Mouse (Mus musculus) inflammation-experienced regulatory T-cells, adult 16 weeks (primary cell): Measurements from ENCODE around the gene Rpgrip1l. TPM values are rescaled to one million over a fixed set of nuclear protein-coding genes. Genes with fewer than 3 reads are reported as not detected.

Experiments
- polyA plus RNA-seq: library from polyadenylated mRNA; unstranded; fragments of 100-300 nt; shearing (Covaris generic); gene quantifications from one replicate; pipeline ENCODE4 v1.2.1, GENCODE M21; 2017

Gene Rpgrip1l
- polyA plus RNA-seq, result 7.0 TPM

DNA sequence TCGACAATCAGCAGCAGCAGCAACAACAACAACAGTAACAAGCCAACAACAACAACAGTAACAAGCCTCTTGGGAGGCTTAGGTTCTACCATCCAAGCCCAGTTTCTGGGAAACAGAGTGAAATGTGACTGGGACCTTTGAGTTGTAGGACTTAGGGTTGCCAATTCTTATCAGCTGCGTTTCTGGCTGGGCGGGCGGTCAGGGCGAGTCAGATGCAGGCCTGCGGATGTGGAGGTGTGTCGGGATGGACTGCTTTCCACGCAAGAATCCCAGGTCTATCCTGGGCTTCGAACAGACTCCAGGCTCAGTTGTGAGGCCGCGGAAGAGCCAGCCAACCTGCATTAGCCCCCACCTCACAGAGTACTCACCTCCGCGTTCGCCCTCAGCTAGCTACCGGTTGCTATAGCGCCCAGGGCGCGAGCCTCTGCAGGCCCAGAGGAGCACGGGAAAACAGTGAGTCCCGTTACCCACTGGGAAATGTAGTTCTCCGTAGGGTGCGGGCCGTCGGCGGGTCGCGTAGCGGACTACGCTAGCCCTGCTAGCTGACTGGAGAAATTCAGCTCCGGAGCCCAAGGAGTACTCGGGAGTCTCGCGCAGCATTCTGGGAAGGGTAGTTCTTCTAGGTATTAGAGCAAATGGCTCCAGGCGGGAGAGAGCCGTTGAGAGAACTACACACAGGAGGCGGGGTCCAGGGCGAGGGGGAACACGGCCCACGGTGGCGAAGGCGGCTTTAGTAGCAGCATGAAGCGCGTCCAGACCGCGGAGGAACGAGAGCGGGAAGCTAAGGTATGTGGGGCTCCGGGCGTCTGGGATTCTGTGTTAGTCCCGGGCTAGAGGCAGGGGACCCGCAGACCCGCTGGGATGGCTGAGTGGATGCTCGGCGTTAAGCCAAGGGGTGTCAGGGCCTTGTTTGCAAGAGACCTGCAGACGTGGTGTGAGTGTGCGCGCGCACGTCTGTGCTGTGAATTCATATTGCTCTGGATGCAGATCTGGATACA is at the start of gene Rpgrip1l, which contains the start of gene Fto:
TSS of gene Rpgrip1l (minus strand) at position 428 of the 998 bp plus-strand sequence.
TSS of gene Fto (plus strand) at position 691 of the 998 bp plus-strand sequence.

GRCm38 (mm10) chr8:91199876-91200275 is 113.2 kb downstream of the Rpgrip1l start, which contains the start of gene Aktip:
Gene Aktip (minus strand): TSS chr8:91199976.

Other genes with a start within 250 kb of the Rpgrip1l start
- 145 TPM for gene Rbl2, start 243.2 kb downstream of the Rpgrip1l start, polyA plus RNA-seq
- 45.5 TPM for gene Aktip, start 113.3 kb downstream of the Rpgrip1l start, polyA plus RNA-seq
- gene Fto, start 263 bp upstream of the Rpgrip1l start, polyA plus RNA-seq, result 82.5 TPM